Mouse (Mus musculus) left cerebral cortex, adult 18-20 months (tissue): ENCODE measurements around the gene Dbnl. TPM values are rescaled to one million over a fixed set of nuclear protein-coding genes. Genes with fewer than 3 reads are reported as not detected.

Source experiments
- DNase-seq, 2 experiments: peaks; one replicate each; pipeline ENCODE4 v3.0.0; 2021 to 2022; ENCODE audit warnings: low spot score in 2 of 2, mixed read lengths in 1 of 2
- long read RNA-seq, 2 experiments: library from polyadenylated mRNA; stranded (forward); transcript quantifications; one replicate each; pipeline ENCODE4 v2.0.0; 2021
- total RNA-seq, 2 experiments: library from RNA; stranded (reverse); gene quantifications; 2 replicates each; pipeline ENCODE4 v1.2.3; 2021

Gene Dbnl
- 10 to 100 TPM; 69.0 to 70.5 TPM for total RNA-seq
- long read RNA-seq, experiment 1, transcript Dbnl-203 (13 exons, 2,001 nt) = major isoform, 91 of 171 reads
- long read RNA-seq, experiment 1, transcript Dbnl-201 (13 exons, 1,638 nt) = minor isoform, 10 of 171 reads
- long read RNA-seq, experiment 1, transcript Dbnl-202 (13 exons, 2,295 nt) = minor isoform, 36 of 171 reads
- long read RNA-seq, experiment 1, partial matches to known transcripts = 6 of 171 reads
- long read RNA-seq, experiment 1, other reads (novel, unspliced or antisense) = 28 of 171 reads
- long read RNA-seq, experiment 2, transcript Dbnl-201 (13 exons, 1,638 nt) = minor isoform, 9 of 124 reads
- long read RNA-seq, experiment 2, transcript Dbnl-203 (13 exons, 2,001 nt) = major isoform, 70 of 124 reads
- long read RNA-seq, experiment 2, transcript Dbnl-202 (13 exons, 2,295 nt) = minor isoform, 26 of 124 reads
- long read RNA-seq, experiment 2, partial matches to known transcripts = 1 of 124 reads
- long read RNA-seq, experiment 2, other reads (novel, unspliced or antisense) = 18 of 124 reads

GRCm38 (mm10) chr11:5788056-5789014 lies at the start of gene Dbnl:
Gene Dbnl, plus strand, starts transcription at chr11:5788488.
- DNase-seq = peak; percentile 95 to 96

DNA sequence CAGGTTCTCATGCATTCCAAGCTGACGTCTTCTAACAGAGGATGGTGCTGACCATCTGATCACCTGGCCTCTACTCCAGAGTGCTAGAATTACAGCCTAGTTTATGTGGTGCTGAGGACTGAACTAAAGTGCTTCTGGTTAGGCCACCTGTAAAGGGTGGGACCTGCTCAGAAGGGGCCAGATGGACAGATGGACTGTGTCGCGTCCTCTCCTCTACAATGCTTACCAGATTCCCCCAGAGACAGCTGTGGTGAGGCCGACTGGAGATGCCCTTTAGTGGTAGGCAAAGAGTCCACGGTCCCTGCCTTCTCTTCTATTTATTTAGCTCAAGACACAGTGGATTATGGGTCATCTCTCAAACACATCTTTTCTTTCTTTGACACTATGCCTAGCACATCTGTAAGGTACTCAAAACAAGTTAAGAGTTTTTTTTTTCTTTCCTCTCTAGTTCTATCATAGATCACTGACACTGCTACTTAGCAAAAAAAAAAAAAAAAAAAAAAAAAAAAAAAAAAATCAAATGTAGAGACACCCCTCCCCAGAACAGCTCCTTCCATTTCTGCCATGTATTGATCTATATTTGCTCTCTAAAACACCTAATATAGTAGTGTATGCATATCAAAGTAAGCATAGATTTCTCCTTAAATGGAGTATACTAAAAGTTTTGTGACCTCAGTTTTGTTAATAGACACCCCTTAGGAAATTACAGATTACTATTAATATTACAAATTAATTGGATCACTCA lies 49.2 kb upstream of the Dbnl start:
- DNase-seq = no peak

- DNase-seq = no peak
Measured at GRCm38 (mm10) chr11:5739846-5740245, 48.4 kb upstream of the Dbnl start.

GRCm38 (mm10) chr11:5740599-5740964 lies 47.7 kb upstream of the Dbnl start:
- no peak for DNase-seq

- DNase-seq = peak; percentile 67 to 83
Measured at GRCm38 (mm10) chr11:5740965-5741627, 47.2 kb upstream of the Dbnl start.

DNA sequence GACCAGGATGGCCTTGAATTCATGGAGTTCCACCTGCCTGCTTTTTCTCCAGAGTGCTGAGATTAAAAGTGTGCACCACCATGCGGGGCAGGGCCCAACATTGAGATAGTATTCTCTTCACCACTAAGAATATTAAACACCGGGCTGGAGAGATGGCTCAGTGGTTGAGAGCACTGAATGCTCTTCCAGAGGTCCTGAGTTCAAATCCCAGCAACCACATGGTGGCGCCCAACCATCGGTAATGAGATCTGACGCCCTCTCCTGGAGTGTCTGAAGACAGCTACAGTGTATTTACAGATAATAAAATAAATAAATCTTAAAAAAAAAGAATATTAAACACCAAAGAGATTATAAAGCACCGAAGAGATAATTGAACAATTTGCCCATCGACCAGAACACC lies 46.2 kb upstream of the Dbnl start:
- no peak for DNase-seq

GRCm38 (mm10) chr11:5744951-5745350 lies 43.3 kb upstream of the Dbnl start:
- DNase-seq = no peak

DNA sequence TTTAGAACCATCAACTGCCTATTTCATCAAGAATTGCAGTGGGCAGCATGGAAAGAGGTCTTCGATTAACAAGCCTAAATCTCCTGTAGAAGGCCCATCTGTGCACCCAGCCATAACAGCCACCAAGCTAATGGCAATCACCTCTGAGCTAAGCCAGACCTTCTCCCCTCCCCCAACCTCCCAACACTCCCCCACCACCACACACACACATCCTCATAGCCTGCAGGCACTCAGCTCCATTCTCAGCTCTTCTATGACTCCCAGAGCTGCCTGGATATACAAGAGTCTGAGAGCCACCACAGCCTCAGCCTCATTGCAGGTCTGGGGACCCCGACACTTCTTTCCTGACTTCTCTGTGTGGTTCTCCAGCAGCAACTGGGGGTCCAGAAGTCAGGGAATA lies 34.5 kb upstream of the Dbnl start:
- no peak for DNase-seq

GRCm38 (mm10) chr11:5761820-5762632 lies 26.3 kb upstream of the Dbnl start, which contains the start of gene Urgcp:
Gene Urgcp, minus strand, starts transcription at chr11:5762376.
- DNase-seq = peak; percentile 91 to 92

- no peak for DNase-seq
Measured at GRCm38 (mm10) chr11:5762633-5762982, 25.7 kb upstream of the Dbnl start.

DNA sequence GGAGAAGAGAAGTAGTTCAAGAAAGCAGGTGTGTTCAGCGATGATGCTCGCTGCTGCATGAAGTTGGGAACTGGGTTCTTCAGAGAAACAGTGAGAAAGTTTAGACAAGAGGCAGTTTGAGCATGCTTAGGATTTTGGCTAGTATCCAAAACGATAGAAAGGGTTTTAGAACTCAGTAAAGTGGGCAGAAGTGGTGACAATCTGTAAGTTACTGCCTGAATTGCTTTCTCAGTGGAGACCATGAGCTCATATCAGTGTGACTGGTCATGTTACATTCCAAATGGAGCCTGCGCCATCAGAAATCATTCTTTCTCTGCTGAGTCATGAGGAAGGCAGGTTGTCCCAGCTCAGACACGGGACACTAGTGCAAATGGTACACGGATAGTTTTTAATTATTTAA lies 22.3 kb upstream of the Dbnl start:
- no peak for DNase-seq

- DNase-seq = no peak
Measured at GRCm38 (mm10) chr11:5778481-5778880, 9.8 kb upstream of the Dbnl start.

DNA sequence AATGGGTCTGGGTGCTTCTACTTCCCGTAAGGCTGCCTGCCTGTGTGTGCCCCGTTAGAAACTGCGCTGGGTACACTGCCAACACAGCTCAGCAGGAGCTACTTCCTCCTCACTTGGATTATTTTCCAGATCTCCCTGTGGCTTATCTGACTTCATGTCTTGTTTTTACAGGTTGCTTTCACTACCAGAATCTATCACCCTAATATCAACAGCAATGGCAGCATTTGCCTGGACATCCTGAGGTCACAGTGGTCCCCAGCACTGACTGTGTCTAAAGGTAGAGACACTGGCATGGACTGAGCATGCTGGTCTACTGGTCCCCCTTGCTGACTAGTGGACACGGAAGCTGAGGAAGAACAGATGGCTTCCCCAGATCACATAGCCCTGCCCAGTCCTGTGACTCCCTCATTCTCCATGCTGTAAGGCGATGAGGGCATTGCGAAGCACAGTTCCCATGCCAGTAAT lies 8.2 kb upstream of the Dbnl start:
- DNase-seq = no peak

- no peak for DNase-seq
Measured at GRCm38 (mm10) chr11:5782199-5782944, 5.9 kb upstream of the Dbnl start.

DNA sequence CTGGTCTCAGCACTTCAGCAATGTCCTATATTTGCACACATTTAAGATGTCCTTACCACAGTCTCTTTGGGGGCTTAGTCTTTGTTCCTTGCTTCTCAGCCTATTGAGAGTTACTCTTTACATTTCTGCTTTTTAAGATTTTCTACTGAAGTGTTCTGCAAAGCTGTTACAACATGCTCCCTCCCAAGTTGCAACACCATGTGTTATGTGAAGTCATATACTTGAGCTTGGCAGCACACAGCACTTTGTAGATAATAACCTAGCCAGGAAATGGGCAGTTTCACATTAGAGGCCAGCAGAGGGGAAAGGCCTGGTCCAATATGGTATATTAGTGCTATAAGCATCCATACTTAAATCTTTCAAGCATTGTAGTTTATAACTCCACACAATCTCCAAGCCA lies 2.6 kb upstream of the Dbnl start:
- no peak for DNase-seq

DNA sequence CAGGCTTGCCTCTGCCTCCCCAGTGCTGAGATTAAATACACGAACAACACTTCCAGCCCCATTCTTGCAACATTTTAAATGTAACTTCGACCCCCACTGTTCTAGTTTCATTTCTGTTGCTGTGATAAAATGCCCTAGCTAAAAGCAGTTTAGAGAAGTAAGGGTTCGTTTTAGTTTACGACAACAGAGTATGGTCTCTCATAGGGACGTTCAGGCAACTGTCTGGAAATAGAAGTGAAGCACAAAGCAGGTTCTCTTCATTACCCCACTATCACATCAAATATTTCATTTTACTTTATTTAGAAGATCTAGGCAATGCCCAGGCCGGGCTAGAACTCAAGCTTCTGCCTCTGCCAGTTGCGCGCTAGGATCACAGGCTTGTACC lies 625 bp upstream of the Dbnl start:
- DNase-seq = no peak

DNA sequence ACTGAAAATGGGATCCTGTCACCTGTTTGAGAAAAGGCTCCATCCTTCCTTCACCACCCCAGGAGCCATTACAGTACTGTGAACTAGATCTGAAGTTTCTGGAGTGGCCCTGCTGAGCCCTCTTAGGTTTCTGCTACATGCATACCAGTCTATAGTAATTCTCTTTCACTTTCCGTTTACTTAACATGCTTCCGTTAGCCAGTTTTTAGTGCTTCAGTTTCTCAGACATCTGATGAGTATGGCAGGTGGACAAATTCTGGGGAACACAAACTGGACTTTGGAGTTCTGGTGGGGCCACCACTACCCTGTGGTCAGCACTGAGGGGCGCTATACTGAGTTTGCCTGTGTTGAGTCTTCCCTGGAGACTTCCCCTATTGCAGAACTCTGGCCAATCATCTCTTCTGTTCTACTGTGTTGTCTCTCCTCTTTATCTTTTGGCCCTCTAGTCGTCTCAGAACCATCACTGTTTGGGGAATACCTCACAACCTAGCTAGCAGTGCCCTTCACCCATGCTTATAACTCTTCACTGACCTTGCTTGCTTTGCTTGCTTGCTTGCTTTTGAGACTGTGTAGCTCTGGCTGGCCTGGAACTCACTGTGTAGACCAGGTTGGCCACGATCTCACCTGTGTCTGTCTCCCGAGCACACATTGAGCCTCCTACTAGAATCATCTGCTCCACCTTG lies 924 bp downstream of the Dbnl start:
- DNase-seq = no peak

DNA sequence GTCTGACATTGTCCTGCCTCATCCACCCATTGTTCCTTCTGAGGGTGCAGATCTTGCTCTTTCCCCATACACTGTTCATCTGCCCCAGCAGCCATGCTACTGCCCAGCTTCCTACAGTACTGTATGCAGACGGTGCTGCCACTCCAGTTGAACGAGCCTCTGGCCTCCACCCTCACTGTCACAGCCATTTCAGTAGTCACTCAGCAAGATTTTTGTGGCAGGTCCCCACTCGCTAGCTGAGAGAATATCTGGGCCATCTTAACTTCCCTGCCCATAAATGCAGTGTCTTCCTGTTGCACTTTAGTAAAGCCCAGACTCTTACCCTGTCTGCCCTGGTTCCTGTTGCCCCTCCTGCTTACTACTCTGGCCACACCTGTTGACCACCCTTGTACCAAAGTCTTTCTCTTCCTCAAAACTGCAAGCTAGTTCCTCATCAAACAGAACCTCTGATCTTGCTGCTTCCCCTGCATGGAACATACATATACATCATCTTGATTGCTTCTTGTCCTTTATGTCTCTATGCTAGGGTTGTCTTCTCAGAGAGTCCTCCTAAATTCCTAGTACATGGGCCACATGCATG lies 1.6 kb downstream of the Dbnl start:
- no peak for DNase-seq
